Mouse (Mus musculus) heart, postnatal 25 days (tissue): Measurements from ENCODE around the gene Csnk1e. TPM values are rescaled to one million over a fixed set of nuclear protein-coding genes. Genes with fewer than 3 reads are reported as not detected.

Source experiments
- DNase-seq: peaks from one replicate; pipeline ENCODE4 v3.0.0; 2022; ENCODE audit warnings: low spot score
- intact Hi-C: fragments of 180-260 bp; cut with DNase I; formaldehyde crosslinking; loops from one replicate; pipeline ENCODE4 v1.15.1; 2025
- total RNA-seq, 2 experiments: library from RNA; stranded (reverse); gene quantifications; 2 replicates each; pipeline ENCODE4 v1.2.3; 2021

Gene Csnk1e
- total RNA-seq, 2 experiments from 2014 or later: 48.4 to 54.0 TPM

DNA sequence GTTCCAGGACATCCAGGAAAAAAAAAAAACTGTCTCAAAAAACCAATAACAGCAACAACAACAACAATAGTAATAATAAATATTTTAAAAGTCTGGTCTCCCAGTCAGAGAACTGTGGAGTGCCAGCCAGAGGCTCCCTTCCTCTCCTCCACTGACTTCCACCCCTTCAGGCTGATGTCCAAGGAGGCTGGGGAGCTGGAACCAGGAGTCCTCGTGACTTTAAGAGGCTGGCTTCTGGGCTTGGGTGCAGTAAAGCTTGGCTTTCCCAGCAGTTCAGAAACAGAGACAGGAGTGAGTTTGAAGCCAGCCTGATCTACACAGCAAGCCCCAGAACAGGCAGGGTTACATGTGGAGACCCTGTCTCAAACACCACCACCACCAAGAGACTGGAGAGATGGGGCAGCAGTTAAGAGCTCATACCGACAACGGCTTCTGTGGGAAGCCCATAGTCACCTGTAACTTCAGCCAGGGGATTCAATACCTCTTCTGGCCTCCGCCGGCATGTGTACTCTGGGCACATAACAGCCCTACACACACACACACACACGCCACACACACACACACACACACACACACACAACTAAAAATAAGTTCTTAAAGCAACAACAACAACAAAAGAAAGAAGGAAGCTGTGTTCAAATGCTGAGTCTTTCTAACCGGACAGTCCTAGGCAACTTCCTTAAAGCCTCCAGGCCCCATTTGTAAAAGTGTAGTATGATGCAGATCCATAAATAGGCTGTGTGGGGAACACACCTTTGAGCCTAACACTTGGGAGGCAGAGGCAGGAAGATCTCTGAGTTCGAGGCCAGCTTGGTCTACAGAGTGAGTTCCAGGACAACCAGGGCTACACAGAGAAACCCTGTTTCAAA, 9.3 kb downstream of the Csnk1e start:
- no peak for DNase-seq
- intact Hi-C loops: no loop called here

DNA sequence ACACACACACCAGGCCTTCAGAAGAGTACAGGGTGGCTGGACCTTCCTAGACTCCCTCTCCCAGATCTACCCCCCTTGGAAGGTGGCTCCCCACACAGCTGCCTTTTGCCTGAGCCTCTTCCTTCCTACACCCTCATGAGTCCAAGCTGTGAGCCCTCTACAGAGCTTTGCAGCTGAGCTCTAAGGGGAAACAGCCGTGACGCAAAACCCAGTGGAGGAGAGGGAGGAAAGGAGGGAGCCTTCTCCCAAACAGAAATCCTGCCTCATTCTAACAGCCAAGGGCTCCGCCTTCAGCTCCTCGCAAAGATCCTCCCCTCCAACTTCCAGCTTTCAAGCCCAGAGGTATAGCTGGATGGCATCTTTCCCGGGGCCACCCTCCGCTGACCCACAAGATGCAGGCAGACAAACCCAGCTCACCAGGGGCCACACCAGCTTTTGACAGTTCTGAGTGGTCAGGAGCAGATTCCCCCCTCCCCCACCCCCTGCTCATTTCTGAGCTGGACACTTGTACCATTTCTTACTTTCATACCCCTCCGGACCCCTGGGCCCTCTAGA, 11.4 kb downstream of the Csnk1e start:
- intact Hi-C loops: loop anchor here (2.0 kb wide), 1 partner anchor 41 kb away; the partner anchor contains the start of gene Tmem184b

DNA sequence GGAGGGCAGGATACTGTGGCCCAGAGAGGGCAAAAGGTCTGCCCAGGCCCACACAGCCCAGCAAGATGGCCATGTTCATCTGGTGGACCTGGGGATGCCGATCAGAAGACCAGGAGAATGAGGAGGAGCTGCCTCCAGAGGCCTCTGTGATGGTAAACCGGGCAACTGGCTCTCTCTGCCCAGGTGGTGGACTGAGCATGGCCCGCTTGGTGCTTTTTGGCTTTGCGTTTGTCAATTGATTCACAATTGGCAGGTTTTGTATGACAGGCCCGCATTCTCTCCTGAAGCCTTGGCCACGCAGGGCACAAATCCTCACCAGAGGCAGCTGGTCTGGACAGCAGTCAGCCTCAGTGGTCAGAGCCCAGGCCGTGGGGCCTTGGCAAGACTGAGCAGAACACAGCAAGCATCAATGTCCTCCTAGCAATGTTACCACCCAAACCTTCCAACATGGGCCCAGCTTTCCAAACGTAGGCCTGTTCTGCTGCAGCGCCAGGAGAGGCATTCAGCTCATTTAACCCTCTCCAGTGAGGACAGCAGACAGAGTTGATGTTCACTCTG, 12.3 kb downstream of the Csnk1e start:
- DNase-seq: no peak
- intact Hi-C loops: loop anchor here (2.0 kb wide), 1 partner anchor 40 kb away; the partner anchor contains the start of gene Tmem184b

More for the DNA sequence above, 11.4 kb downstream of the Csnk1e start:
- DNase-seq: no peak

DNA sequence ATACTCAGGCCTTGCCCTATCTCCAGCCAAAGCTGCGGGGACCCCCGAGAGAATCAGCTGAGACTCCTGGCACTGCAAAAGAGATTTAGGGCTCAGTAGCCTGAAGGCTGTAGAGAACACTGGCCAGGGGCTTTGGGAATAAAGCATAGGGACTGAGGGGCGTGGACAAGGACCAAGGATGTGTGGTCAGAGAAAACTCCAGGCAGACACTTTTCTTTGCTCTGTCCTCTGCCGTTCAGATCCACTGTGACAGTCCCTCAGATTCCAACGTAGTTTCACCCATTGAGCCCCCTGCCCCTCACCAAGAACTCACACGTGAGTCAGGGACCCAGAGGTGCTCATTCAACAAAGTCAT, 13.1 kb downstream of the Csnk1e start:
- intact Hi-C loops: loop anchor here (2.0 kb wide), 1 partner anchor 39 kb away; the partner anchor contains the start of gene Tmem184b
- no peak for DNase-seq

DNA sequence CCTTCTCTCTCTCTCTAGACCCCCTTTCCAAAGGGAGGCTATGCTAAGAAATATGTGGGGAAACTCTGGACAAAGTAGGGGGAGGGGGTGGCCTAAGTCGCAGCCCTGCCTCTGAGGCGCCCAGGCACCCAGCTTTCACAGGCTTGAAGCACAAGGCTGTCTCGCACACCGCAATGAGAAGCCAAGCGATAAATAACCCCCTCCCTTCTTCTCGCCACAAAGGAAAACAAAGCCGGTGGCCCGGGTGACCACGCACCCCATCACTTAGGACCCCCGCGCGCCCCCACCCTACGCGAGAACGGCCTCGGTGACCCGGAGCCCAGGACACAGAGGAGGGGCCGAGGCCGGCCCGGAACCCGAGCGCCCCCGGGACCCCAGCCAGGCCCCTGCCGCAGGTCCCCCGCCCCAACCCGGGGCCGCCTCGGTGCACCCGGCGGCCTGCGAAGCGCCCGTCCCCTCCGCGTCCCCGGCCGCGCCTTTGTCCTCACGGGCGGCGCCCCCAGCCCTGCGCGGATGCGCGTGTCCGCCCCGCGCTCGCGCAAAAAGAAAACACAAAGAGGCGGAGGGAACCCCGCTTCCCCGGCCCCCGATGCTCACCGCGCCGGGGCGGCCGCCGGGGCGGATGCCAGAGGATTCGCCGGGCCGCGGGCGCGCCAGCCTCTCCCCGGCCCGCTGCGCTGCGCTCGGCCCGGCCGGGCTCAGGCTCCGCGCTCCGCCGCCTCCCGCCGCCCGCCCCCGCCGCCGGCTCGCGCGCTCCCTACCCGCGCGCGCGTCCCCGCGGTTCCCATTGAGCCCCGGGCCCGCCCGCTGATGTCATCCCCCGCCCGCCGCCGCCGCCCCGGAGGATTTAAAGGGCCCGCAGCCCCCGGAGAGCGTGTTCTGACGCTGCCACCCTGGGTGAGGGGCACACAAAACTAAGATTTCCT, 13.8 kb downstream of the Csnk1e start:
- peak; percentile 75 for DNase-seq
- intact Hi-C loops: loop anchor here (2.0 kb wide), 1 partner anchor 39 kb away; the partner anchor contains the start of gene Tmem184b

DNA sequence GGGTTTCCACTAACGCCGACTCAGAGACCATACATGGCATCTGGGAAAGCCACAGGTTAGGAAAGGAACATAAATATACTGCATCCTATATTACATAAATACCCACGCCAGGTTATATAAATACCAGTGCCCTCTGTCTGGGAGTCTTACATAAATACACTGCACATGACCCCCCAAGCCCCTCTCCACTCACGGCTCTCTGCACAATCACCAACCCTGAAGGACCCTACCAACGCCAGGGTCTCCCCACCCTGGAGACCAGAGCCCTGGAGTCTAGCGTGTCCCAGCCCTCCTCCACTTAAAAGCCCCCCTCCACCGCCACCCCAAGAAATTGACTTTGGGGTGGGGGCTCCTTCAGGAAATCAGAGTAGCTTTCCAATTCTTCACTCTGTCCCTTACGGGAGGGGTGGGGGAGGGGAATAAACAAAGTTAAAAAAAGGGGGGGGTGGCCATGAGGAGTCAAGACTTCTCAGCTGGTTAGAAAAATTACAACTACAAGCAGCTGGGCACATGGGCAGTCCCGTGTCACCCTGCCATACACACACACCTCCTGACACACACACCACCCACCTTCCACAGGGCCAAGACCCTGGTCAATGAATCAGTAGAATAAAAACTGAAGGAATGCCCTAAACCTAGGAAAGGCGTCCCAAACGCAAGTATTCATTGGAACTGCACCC, 14.6 kb downstream of the Csnk1e start:
- intact Hi-C loops: no loop called here

DNA sequence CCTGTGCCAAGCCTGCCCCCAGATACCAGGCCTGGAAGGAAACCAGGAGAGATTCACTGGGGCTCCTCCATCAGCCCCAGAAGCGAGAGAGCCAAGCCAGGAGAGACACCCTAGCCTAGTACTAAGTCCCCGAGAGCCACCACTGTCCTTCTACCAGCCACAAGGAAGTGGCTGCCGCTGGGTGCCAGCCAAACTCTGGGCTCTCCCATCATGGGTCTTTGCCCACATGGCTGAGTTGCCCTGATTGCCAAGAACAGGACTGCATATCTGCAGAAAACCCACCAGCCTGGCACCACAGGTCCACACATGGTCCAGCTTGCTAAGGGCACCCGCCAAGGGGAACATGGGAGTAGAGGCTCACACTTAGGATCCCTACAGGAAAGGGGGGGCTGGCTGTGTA, 15.1 kb downstream of the Csnk1e start:
- intact Hi-C loops: no loop called here
- peak; percentile 37 for DNase-seq

More for the DNA sequence above, 14.6 kb downstream of the Csnk1e start:
- DNase-seq: no peak

DNA sequence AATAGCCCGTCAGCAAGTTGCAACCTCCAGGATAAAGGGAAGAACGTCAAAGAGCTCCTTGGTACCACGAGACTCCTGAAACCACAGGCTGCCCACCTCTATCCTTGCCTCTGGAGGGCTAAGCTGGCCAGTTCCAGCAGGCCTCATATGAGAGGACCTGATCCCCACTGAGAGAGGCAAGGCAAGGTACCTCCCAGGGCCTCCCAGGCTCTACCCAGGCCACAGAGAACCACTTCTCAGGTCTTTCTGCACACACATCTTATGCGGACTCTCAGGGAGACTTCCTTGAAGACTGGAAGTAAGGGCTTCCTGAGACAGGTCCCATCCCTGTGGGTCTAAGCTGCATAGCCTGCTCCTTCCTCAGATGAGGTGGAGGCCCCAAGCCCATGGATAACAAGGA, 16.0 kb downstream of the Csnk1e start:
- no peak for DNase-seq
- intact Hi-C loops: no loop called here

DNA sequence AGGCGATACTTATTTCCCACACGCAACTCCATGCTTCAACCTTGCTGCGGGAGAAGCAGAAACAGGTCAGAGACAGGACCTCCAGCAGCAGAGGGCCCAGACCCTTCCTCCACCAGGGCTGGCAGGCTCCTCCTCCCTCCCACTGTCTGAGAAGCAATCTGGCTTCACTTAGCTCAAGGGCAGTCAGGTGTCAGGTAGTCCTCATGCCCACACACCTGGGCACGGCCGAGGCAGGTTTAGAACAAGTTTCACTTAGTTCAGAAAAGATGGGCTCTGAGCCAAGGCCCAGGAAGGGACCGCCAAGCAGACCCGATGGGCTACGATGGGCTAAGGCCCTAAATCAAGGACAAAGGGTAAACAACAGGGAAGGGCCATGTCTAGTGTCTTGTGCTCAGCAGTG, 16.6 kb downstream of the Csnk1e start:
- intact Hi-C loops: no loop called here

DNA sequence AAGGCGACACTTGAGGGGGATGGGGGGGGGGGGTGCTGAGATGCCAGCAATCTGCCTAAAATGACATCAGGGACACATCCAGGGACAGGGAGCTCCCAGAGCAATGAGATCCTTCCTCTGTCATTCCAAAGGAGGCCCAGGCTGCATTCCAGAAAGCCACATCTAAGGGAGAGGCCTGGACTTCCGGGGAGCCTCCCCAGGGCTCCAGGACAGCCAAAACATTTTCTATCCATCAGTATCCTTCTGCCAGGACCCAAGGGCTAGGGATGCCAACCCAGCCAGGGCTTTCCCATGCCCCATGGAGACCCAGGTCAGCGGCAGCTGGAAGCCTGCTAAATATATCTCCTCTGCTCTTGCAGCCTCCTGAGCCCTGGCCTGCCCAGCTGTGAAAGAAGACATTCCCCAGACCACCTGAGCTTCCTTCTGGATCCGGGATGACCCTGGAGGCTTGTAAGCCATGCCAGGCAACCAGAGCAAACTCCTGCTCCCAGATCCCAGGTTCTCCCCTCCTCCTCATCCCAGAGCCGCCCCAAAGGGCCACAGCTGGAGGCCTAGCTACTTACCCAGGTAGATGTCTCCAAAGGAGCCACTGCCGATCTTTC, 17.1 kb downstream of the Csnk1e start:
- intact Hi-C loops: no loop called here
- no peak for DNase-seq

More for the DNA sequence above, 16.6 kb downstream of the Csnk1e start:
- DNase-seq: no peak

DNA sequence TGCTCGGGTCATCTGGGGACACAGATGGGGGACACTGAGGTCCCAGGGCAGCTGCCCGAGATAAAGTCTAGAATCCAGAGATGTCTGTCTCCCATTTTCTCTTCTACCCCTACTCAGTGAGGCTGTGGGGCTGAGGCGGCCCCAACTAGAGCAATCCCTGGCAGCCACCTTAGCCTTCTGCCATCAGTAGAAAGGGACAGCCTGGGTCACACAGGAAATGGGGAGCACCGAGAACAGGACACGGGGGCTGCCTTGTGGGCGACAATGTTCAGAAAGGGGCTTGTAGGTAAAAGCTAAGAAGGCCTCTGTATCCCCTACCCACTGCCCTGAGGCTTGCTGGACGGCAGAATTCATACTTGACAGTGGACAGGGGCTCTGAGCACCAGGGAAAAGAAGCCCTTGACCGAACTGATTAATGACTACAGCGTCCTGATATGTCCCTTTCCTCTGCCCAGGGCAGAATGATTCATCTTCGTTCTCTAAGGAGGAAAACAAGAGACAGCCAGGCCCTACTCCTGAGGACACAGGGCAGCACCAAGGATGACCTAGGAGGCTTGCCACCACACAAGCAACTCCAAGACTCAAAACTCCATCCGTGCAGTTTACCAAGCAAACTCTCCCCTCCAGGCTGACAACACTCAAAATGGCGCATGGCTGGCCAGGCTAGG, 17.7 kb downstream of the Csnk1e start:
- intact Hi-C loops: no loop called here

DNA sequence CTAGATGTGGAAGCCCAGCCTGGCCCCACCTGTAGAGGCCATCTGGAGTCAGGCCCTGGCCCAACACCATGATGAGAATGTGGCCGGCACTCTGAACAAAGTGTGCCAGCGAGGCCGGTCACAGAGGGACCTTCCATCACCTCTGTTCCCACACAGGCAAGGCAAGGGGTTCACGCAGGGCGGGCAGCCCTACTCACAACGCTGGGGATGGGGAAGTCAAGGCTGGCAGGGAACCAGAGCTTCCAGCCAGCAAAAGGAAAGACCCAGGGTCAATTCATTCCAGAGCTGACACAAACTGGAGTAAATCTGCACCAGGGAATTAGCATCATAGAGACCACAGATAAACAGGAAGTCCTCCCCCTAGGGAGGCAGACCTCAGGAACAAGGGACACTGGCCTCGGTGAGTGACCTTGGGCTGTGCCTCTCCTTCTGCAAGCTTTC, 18.9 kb downstream of the Csnk1e start:
- intact Hi-C loops: no loop called here
- peak; percentile 30 for DNase-seq

More for the DNA sequence above, 17.7 kb downstream of the Csnk1e start:
- DNase-seq: no peak

DNA sequence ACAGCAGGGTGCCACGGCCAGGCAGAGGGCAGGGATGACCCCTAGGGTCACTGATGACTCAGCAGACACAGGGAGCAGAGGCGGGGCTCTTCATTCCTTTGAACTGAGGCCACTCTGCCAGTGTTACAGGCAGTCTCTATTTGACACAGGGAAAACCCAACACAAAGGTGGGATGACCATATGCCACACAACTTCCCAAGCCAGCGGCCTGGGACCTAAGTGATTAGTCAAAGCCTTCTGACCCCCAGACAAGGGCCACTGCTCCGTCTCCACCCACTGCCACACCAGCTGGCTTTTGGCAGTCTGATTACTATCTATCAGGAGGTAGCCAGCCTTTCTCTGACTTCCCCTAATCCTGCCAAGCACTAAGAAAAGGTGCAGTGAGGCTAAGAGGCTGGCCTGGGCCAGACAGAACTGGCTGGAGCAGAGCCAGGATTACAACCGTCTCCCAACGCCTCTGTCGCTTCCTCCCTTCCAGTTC, 20.1 kb downstream of the Csnk1e start:
- intact Hi-C loops: no loop called here
- no peak for DNase-seq

DNA sequence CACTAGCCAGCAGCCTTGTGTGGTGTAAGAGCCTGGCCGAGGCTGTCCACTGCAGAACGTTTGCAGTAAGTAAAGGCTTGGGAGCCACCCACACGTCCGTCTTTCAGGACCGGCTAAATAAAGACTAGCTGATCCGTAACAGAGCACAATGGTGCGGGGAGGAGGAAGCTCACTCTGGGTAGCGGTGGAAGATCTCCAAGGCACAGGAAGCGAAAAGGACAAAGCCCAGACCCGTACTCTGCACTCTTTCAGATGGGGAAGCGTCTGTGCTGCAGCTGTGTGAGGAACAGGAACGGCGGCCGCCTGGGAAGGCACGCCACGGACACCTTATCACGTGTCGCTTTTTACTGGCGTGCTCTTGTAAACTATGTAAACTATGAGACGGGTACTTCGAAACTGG, 22.5 kb downstream of the Csnk1e start:
- intact Hi-C loops: no loop called here
- DNase-seq: peak; percentile 40

DNA sequence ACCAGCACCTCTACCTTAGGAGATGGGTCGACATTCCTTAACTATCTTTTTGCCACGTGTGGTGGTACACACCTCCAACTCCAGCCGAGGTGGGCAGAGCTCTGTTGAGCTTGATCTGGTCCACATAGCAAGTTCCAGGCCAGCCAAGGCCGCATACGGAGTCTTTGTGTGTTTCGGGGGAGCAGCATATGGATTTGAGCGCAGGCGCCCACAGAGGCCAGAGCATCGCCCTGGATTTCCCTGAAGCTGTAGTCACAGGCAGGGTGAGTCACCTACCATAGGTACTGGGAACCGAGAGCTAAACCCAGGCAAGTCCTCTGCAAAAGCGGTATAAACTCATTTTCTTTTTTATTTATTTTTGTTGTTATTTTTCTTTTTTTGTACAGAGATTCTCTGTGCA, 23.0 kb downstream of the Csnk1e start:
- intact Hi-C loops: no loop called here
- no peak for DNase-seq

DNA sequence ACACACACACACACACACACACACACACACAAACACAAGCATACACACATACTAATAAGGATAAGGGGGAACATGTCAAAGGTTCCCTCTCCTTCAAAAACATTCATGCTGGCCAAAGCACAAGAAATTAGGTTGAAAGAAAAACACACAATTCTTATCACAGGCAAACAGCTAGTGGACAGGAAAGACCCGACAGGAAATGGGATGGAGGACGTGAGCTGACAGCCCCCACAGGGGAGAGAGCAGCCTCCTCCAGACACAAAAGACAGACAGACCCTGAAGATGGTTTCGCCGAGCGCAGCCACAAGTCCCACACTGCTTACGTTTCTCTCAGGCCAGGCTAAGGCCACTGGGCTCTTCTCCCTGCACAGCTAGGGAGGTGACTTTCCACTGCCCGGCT, 23.4 kb downstream of the Csnk1e start:
- DNase-seq: no peak
- intact Hi-C loops: no loop called here

DNA sequence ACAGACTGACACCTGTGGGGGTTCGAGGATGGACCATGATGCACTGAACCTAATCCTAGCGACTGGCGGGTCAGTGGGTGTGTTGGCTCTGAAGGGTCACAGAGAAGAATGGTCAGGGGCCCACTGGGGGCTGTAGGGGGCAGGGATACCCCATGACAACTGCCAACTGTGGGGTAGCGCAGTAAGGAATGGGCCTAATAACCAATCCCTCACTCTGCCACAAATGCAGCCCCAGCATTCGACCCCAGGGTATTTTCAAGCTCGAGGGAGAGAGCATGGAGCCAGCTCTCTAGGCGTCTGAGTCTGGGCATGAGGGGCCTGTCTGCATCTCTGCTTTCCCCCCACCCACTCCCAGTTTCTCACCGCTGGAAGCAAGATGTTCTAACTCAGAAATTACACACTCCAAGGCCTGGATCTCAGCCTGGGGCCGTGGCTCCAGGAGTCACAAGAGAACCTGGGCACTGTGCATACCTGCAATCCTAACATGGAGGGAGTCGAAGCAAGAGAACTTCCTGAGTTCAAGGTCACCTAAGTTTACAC, 24.8 kb downstream of the Csnk1e start:
- DNase-seq: no peak
- intact Hi-C loops: no loop called here

DNA sequence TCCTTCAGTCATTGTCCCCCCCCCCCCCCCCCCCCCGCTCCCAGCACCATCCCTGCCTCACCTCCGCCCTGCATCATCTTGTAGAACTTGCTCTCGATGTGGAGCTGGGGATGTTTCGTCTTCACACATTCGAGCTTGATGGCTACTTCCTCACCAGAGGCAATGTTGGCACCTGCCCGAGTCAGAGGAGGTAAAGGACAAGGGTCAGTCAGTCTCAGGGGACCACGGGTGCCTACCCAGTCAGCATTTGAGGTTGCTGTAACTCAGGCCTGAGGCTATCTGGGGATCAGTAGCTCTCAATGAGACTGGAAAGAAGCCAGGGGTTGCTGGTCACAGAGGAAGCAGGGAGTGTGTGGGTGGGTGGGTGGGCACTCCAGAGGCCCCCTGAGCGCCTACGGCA, 25.4 kb downstream of the Csnk1e start:
- intact Hi-C loops: loop anchor here (5.0 kb wide), 1 partner anchor 37 kb away; no protein-coding TSS in a partner anchor
- no peak for DNase-seq
